Mouse (Mus musculus): Measurements from ENCODE around the gene Kalrn.
A peak's percentile ranks its signal among the peaks of the same experiment; 100 is the strongest.

Gene Kalrn

GRCm38 (mm10) chr16:34009567-34009966 lies 563.8 kb downstream of the Kalrn start:
- DNase-seq: no peak

DNA sequence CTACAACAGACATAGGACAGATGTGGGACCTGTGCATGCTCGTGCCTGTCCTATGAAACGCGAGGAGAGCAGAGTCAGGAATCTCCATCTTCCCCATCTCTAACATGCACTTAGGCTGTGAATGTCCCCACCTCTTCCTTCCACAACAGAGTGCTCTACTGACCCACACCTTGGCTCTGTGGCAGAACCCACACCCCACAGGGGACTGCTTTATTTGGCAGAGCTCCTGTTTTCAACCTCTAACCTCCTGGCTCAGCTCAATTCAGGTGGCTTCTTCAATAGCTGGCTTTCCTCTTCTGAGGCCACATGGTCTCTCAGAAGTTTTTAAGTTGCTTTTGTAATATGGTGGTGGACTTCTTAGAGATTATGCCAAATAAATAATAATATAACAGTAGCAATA lies 567.3 kb downstream of the Kalrn start:
- DNase-seq: no peak

DNA sequence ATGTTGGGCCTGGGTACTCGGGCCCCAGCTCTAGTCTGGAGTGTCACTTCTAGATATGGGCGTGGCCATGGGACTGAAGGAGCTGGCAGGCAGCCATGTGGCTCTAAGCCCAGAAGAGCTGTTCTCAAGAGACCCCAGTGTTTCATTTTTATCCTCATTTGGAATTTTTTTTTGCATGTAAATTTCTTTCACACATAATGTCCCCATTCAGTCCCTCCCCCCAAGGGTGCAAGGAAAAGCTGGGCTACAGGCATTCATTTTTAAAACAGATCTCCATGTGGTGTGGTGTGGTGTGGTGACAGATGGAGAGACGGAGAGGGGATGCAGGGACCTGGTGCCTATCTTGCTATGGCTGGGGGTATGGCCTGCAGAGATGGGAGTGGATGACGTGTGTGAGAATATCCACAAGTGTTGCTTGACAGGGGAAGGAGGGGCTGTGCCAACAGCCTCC lies 569.2 kb downstream of the Kalrn start:
- peak; percentile 45 for DNase-seq

GRCm38 (mm10) chr16:34003566-34004127 lies 569.7 kb downstream of the Kalrn start:
- no peak for DNase-seq

GRCm38 (mm10) chr16:34000715-34001114 lies 572.6 kb downstream of the Kalrn start:
- DNase-seq: no peak

DNA sequence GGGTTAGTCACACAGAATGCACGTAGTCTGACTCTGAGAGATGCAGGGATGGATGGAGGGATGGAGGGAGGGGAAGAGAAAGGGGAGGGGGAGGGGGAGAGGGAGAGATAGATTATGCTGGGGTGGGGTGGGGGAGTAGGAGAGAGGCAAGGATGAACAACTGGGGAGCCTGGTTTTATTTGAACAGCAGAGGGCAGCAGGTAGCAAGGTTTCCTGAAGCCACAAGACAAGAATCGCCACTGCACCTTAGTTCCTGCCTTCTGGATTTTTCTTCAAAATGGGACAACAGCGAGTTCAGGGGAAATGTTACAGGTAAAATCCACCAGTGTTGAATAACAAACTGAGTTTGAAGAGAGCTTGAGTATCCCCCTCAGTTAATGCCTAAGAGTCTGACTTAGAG lies 573.9 kb downstream of the Kalrn start:
- DNase-seq: peak; percentile 43

DNA sequence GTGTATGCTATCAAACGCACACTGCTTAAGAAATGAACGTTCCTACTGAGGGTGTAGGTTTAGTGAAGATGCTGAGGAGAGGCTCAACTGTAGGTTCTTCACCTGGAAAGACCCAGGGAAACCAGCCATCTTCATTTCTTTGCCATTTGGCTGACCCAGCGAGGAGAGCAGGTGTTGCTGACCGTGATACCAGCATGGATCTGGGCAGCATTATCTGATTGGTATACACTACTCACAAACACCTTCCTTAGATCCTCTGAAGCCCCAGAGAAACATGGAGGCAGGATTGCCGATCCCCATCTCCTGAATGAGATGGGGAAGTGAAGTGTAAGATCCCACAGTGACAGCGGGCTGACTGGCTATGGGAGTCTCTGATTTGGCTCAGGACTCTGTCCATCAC lies 575.3 kb downstream of the Kalrn start:
- no peak for DNase-seq

DNA sequence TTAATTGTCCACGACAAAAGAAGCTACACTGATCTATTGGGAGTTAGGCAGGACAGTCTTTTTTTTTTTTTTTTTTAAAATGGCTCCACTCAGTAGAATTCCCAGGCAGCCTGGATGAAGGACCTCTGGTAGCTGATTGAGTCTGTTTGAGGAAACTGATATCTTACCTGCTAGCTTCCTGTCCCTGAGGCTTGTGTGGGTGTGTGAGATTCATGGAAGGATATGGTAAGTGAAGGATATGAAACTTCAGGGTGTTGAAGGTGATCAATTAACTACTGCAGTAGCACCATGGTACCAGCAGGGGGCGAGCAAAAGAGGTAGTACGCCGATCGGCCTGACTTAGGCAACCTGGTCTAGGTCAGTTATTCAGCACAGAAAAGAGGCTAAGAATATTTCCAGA lies 577.3 kb downstream of the Kalrn start:
- DNase-seq: peak; percentile 79

DNA sequence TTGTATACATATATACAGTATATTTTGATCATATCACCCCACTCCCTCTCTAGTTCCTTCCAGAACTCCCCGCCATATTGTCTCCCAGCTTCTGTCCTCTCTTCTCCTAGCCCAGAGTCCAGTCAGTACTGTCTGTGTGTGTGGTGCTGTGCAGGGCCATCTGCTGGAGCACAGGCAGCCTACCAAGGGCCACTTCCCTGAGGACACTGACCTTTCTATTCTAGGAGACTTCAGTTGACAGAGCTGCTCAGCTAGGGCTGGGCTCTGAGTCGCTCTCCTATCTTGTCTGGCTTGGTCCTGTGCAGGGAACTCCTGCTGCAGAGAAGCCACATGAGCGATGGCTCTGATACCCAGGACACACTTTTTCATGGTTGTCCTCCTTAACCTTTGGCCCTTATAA lies 577.8 kb downstream of the Kalrn start:
- no peak for DNase-seq

GRCm38 (mm10) chr16:33994321-33994720 lies 579.0 kb downstream of the Kalrn start:
- DNase-seq: no peak

DNA sequence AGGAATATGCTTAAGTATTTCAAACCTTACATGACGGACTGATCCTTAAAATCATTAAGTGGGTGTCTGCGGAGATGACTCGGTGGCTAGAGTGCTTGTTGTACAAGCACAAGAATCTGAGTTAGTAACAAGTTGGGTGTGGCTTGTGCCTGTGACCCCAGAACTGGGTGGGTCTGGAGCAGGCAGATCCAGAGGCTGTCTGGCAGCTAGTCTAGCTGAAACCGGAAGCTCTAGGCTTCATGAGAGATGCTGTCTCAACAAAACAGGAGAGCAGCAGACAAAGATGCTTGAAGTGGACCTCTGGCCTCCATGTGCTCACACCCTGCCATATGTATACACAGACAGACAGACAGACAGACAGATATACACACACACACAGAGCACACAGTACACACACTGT lies 582.6 kb downstream of the Kalrn start:
- DNase-seq: no peak

DNA sequence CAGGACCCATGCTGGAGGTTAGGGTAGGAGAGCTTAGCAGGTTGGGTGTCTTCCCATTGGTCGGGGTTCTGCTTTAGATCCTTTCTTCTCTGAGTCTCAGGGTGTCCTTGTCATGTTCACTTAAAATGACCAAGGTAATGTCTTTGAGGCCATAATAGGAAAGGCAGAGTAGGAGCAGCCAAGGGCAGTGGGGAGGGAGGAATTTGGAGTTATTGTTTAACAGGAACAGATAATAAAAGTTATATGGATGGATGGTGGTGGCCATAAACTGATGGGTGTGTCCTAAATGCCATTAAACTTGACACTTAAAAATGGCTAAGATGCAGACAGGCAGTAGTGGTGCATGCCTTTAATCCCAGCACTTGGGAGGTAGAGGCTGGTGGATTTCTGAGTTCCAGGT lies 584.2 kb downstream of the Kalrn start:
- no peak for DNase-seq

- DNase-seq: peak; percentile 67
Measured at GRCm38 (mm10) chr16:33988358-33989012, 584.8 kb downstream of the Kalrn start.

DNA sequence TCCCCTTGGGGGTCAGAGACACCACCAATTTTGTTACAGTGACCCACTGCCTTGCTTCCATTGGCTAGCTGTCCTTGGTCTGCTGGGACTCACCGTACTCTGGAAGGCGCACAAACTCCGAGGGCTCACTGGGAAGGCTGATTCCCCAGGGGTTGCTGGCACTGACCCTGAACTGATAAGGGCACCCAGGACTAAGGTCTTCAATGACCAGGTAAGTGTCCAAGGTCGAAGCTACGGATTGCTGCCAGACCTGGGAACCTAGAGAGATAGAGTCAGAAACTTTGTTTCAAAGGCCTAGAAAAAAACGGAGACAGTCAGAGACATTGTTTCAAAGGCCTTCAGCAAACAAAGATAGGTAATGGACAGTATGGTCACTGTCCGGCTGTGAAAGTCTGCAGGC lies 586.3 kb downstream of the Kalrn start:
- no peak for DNase-seq

DNA sequence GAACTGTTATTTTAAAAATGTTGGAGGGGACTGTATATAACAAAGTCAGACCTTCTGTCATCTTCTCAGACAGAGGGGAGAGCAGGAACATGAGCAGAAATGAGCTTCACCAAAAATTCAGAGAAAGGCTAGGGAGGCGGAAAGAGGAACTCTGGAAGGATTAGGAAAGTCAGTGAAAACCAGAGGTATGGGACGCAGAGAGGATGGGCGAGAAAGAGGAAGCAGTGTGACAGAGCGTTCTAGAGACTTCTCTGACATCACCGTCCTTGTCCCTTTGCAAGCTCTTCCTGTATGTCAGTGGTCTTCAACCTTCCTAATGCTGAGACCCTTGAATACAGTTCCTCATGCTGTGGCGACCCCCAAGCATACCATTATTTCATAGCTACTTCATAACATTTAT lies 588.0 kb downstream of the Kalrn start:
- no peak for DNase-seq

- DNase-seq: no peak
Measured at GRCm38 (mm10) chr16:33983712-33984111, 589.6 kb downstream of the Kalrn start.

DNA sequence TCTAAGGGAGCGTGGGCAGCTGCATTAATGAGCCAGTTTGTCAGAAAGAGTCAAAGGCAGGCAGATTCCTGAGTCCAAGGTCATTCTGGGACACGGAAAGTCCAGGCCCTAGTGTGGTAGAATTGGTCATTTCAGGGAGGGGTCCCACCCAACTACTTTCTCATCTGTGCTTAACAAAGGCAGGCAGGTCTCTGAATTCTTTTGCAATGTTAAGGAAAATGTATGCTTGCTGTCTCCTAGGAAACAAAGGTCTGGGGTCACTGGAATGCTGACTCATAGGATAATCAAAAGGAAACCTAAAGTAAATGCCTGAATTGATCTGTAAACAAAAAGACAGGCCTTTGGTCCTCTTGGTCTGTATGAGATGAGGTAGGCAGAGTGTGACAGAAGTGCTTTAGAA lies 593.5 kb downstream of the Kalrn start:
- DNase-seq: no peak

DNA sequence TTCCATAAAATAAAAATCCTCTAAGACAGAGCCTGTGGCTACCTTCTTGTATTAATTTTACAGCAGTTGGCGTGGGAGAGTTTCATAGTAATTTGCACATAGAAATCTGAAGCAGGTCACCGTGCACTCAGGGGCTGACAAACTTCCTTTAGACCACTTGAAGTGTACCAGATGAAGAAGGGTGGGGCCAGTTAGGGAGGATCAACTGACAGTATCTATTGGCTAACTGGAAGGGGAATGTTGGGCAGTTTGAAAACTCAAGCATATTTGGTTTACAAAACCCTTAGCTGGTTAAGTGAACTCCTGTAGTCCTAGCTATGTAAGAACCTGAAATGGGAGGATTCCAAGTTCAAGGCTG lies 606.1 kb downstream of the Kalrn start:
- peak; percentile 30 for DNase-seq

DNA sequence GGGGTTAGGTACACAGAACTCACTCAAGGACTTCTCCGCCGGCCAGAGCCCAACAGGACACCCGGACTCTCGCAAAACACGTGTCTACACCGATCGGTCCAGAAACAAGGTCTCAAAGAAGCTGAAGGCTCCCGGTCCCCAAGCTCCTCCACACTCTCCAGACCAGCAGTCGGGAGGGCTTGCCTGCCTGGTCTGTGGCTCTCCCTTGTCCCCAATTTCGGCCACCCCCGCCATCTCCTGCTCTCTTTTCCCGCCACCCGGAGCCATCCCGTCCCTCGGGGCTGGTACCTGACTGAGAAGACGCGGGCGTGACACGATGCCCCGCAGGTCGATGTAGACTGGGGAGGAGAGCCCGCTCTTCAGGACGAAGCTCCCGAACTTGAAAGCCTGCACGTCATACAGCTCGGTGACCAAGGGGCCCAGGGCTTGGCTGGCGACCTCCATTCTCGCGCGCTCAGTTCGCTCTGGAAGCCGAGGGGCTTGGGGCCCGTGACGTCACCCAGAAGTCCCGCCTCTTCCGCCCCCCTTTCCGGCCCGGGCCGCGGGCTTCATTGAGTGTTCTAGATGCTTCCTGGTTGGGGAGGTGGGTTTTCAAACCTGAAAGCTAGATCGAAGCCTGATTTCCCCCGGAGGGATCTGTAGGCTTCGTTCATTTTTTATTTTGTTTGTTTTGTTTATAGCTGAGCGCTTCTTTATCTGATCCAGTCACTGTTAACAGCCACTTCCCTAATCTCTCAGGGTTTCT lies 606.6 kb downstream of the Kalrn start, which contains the start of gene Umps:
Gene Umps, minus strand, starts transcription at position 501 of the 745 bp plus-strand sequence.
- peak; percentile 82 for DNase-seq

- DNase-seq: no peak
Measured at GRCm38 (mm10) chr16:33965878-33966537, 607.3 kb downstream of the Kalrn start.

- no peak for DNase-seq
Measured at GRCm38 (mm10) chr16:33963509-33963908, 609.8 kb downstream of the Kalrn start.

DNA sequence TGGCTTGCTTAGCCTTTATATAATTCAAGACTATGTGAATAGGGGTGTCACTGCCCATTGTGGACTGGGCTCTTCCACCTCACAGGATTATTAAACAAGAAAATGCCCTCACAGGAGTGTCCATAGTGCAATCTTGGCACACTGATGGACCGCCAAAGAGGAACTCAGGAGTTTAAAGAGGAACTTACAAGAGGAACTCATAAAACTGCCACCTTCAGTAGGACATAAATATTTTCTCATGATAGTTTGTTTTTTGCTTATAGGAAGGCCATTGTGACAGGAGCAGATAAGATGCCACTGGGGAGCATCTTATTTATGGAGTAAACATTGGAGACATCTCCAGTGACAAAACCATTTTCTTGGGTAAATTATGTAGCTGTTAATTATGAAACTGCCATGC lies 618.5 kb downstream of the Kalrn start:
- no peak for DNase-seq

- DNase-seq: no peak
Measured at GRCm38 (mm10) chr16:33953008-33953407, 620.3 kb downstream of the Kalrn start.

DNA sequence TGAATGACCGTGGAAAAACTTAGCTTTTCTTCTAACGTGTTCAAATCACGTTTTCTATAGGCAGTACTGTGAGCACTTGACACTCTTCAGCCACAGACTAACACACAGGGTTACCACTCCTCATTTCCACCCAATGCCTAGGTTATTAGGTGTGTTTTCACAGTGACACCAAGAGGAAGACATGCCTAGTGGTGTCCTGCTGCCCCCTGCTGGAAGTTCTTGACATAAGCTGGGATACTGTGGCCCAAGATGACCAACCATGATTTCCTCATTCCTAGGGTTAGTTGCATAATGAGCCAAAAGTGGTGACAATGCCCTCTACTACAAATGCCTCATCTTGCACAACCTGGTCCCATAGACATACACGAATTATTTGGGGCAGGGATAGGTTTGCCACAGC lies 622.5 kb downstream of the Kalrn start:
- peak; percentile 79 for DNase-seq
